Mouse (Mus musculus) heart, postnatal 25 days (tissue): ENCODE data around the gene Lgalsl. TPM values are rescaled to one million over a fixed set of nuclear protein-coding genes. Genes with fewer than 3 reads are reported as not detected.

Source experiments
- DNase-seq: peaks from one replicate; pipeline ENCODE4 v3.0.0; 2022; ENCODE audit warnings: low spot score
- intact Hi-C: fragments of 180-260 bp; cut with DNase I; formaldehyde crosslinking; loops from one replicate; pipeline ENCODE4 v1.15.1; 2025
- total RNA-seq, 2 experiments: library from RNA; stranded (reverse); gene quantifications; 2 replicates each; pipeline ENCODE4 v1.2.3; 2021

Gene Lgalsl
- total RNA-seq, 2 experiments from 2014 or later: 32.3 to 40.3 TPM

- no peak for DNase-seq
- intact Hi-C loops: loop anchor here (2.0 kb wide), 1 partner anchor 29 kb away; no protein-coding TSS in a partner anchor
These were observed 717 bp downstream of the Lgalsl start for GRCm38 (mm10) chr11:20829993-20830685.

- intact Hi-C loops: no loop called here
- DNase-seq: no peak
These were observed 1.7 kb downstream of the Lgalsl start for GRCm38 (mm10) chr11:20829056-20829686.

- DNase-seq: no peak
- intact Hi-C loops: no loop called here
These were observed 6.9 kb downstream of the Lgalsl start for GRCm38 (mm10) chr11:20823961-20824360.

GRCm38 (mm10) chr11:20823301-20823700, 7.6 kb downstream of the Lgalsl start:
- no peak for DNase-seq
- intact Hi-C loops: no loop called here

- intact Hi-C loops: no loop called here
- DNase-seq: no peak
These were observed 9.5 kb downstream of the Lgalsl start for GRCm38 (mm10) chr11:20821351-20821750.

- no peak for DNase-seq
- intact Hi-C loops: no loop called here
These were observed 16.8 kb downstream of the Lgalsl start for GRCm38 (mm10) chr11:20813901-20814523.

GRCm38 (mm10) chr11:20812153-20812887, 18.5 kb downstream of the Lgalsl start:
- intact Hi-C loops: no loop called here
- DNase-seq: no peak

GRCm38 (mm10) chr11:20806659-20807058, 24.2 kb downstream of the Lgalsl start:
- intact Hi-C loops: no loop called here
- no peak for DNase-seq

- no peak for DNase-seq
- intact Hi-C loops: no loop called here
These were observed 25.1 kb downstream of the Lgalsl start for GRCm38 (mm10) chr11:20805604-20806249.

GRCm38 (mm10) chr11:20804416-20804815, 26.4 kb downstream of the Lgalsl start:
- intact Hi-C loops: no loop called here
- no peak for DNase-seq

- DNase-seq: no peak
- intact Hi-C loops: no loop called here
These were observed 30.4 kb downstream of the Lgalsl start for GRCm38 (mm10) chr11:20800277-20801092.

GRCm38 (mm10) chr11:20797841-20798240, 33.0 kb downstream of the Lgalsl start:
- DNase-seq: no peak
- intact Hi-C loops: loop anchor here (5.0 to 10.0 kb wide), 2 partner anchors 287 to 659 kb away; no protein-coding TSS in a partner anchor

GRCm38 (mm10) chr11:20795466-20795865, 35.4 kb downstream of the Lgalsl start:
- no peak for DNase-seq
- intact Hi-C loops: loop anchor here (5.0 to 10.0 kb wide), 2 partner anchors 289 to 662 kb away; no protein-coding TSS in a partner anchor

- DNase-seq: no peak
- intact Hi-C loops: loop anchor here (1.0 to 10.0 kb wide), 5 partner anchors 95 to 662 kb away; no protein-coding TSS in a partner anchor
These were observed 36.0 kb downstream of the Lgalsl start for GRCm38 (mm10) chr11:20794913-20795254.

GRCm38 (mm10) chr11:20794196-20794912, 36.5 kb downstream of the Lgalsl start:
- DNase-seq: peak; percentile 53
- intact Hi-C loops: loop anchor here (1.0 to 10.0 kb wide), 4 partner anchors 96 to 384 kb away; no protein-coding TSS in a partner anchor

GRCm38 (mm10) chr11:20793676-20794075, 37.2 kb downstream of the Lgalsl start:
- intact Hi-C loops: loop anchor here (1.0 to 10.0 kb wide), 4 partner anchors 97 to 385 kb away; no protein-coding TSS in a partner anchor
- DNase-seq: no peak

GRCm38 (mm10) chr11:20792667-20793066, 38.2 kb downstream of the Lgalsl start:
- no peak for DNase-seq
- intact Hi-C loops: loop anchor here (10.0 kb wide), 1 partner anchor 292 kb away; no protein-coding TSS in a partner anchor

- intact Hi-C loops: loop anchor here (10.0 kb wide), 1 partner anchor 293 kb away; no protein-coding TSS in a partner anchor
These were observed 39.5 kb downstream of the Lgalsl start for GRCm38 (mm10) chr11:20791334-20791733.

More at GRCm38 (mm10) chr11:20791334-20791733, 39.5 kb downstream of the Lgalsl start:
- DNase-seq: no peak
